Mouse (Mus musculus): ENCODE measurements around the gene Mpzl1. TPM values are rescaled to one million over a fixed set of nuclear protein-coding genes. Genes with fewer than 3 reads are reported as not detected.

Gene Mpzl1
- polyA plus RNA-seq, 1 experiment from 2014 or later = 71.4 TPM

DNA sequence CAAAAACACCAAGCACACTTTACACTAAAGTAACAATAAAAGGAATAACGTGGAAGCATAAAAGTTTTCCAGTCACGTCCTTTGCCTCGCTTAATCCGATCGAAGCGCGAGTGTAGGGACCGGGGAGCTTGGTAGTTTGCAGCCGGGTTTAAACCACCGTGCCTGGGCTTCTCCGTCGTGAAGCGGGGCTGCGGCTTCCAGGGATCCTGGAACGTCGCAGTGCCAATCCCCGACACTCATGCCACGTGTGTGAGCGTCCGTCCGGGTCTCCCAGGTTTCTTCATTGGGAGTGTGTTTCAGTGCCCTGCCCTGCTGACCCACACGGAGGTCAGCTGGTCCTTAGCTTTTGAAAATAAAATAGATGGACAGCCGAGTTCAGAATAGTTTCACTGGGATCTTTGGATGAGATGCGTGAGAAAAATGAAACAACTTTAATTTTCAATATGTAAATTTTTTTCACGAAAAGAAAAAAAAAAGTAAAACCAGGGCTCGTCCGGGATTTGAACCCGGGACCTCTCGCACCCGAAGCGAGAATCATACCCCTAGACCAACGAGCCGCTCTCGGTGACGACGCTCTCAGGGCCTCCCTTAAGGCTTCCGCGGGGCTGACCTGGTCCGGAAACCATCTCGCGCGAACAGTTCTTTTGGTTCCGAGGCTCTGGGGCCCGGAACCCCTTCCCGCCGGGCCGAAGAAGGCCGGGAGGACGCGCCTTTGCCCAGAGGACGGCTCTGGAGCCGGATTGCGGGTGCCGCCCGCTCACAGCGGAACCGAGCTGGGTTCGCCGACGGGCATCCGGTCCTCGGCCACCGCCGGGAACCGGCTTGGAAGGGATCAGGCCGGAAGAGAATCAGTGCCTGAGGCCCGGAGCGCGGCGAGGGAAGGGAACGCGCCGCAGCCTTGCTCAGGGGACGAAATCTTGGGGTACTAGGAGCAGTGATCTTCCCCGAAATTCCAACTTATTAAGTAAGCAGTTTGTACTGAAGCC lies 7.7 kb upstream of the Mpzl1 start:
- Histone ChIP-seq H3K36me3 (ENCODE audit: control insufficient read depth, insufficient read depth, low read length) (no peaks in the 10 kb centered on the region), H3K27me3 (ENCODE audit: control insufficient read depth, insufficient read depth, low read length) (no peaks in the 10 kb centered on the region), H3K4me3 (ENCODE audit: low read depth, low read length) (peak overlapping the region; percentile 61), H3K27ac (replicated peaks) (peak overlapping the region; percentile 96), H3K4me1 (replicated peaks; ENCODE audit: control insufficient read depth, insufficient read depth) (no peaks in the 10 kb centered on the region), H3K9me3 (ENCODE audit: control insufficient read depth, low read length) (no peaks in the 10 kb centered on the region), H3K4me2 (replicated peaks; ENCODE audit: low read depth) (peak overlapping the region; percentile 80), H3K9ac (ENCODE audit: low read length) (peak overlapping the region; percentile 83)
- DNase-seq (ENCODE audit: low spot score) = peak; percentile 89
- TF ChIP-seq CTCF (IDR thresholded peaks at IDR 0.05; ENCODE audit: low read depth) (no peak), EP300 (optimal IDR thresholded peaks at IDR 0.05) (no peak)
- WGBS = under 1% methylated on average over 75 of the region's 75 CpGs
- peak; percentile 86 for ATAC-seq (ENCODE audit: low FRiP score, low TSS enrichment)

- no peaks in the 10 kb centered on the region for H3K27me3 ChIP-seq (ENCODE audit: control insufficient read depth, insufficient read depth, low read length)
- peak overlapping the region; percentile 55 for H3K4me2 ChIP-seq (replicated peaks; ENCODE audit: low read depth)
- no peaks in the 10 kb centered on the region for H3K36me3 ChIP-seq (ENCODE audit: control insufficient read depth, insufficient read depth, low read length)
- ATAC-seq (ENCODE audit: low FRiP score, low TSS enrichment) (peak; percentile 72), DNase-seq (ENCODE audit: low spot score) (peak; percentile 76)
- 7% methylated on average over 16 of the region's 16 CpGs for WGBS
- peak overlapping the region; percentile 61 for H3K4me3 ChIP-seq (ENCODE audit: low read depth, low read length)
- no peaks in the 10 kb centered on the region for H3K4me1 ChIP-seq (replicated peaks; ENCODE audit: control insufficient read depth, insufficient read depth)
- no peak overlapping the region for H3K27ac ChIP-seq (replicated peaks)
- TF ChIP-seq CTCF (IDR thresholded peaks at IDR 0.05; ENCODE audit: low read depth) (peak; percentile 79), EP300 (optimal IDR thresholded peaks at IDR 0.05) (no peak)
- H3K9ac ChIP-seq (ENCODE audit: low read length) = no peak overlapping the region; the same call in 1 of the 2 replicates
- H3K9me3 ChIP-seq (ENCODE audit: control insufficient read depth, low read length) = no peaks in the 10 kb centered on the region
Observed at GRCm38 (mm10) chr1:165641271-165641771, 7.0 kb upstream of the Mpzl1 start.

- Histone ChIP-seq H3K9me3 (ENCODE audit: control insufficient read depth, low read length) (no peaks in the 10 kb centered on the region), H3K4me1 (replicated peaks; ENCODE audit: control insufficient read depth, insufficient read depth) (peaks cover 2% of the 10 kb centered on the region; the same call in 1 of the 2 replicates), H3K4me3 (ENCODE audit: low read depth, low read length) (no peak overlapping the region), H3K9ac (ENCODE audit: low read length) (no peak overlapping the region), H3K36me3 (ENCODE audit: control insufficient read depth, insufficient read depth, low read length) (no peaks in the 10 kb centered on the region), H3K27ac (replicated peaks) (no peak overlapping the region), H3K27me3 (ENCODE audit: control insufficient read depth, insufficient read depth, low read length) (no peaks in the 10 kb centered on the region), H3K4me2 (replicated peaks; ENCODE audit: low read depth) (no peak overlapping the region)
- WGBS = 82% methylated on average over 8 of the region's 8 CpGs
- no peak for TF ChIP-seq EP300 (optimal IDR thresholded peaks at IDR 0.05)
- TF ChIP-seq CTCF (IDR thresholded peaks at IDR 0.05; ENCODE audit: low read depth) = no peak
- DNase-seq (ENCODE audit: low spot score) (no peak), ATAC-seq (ENCODE audit: low FRiP score, low TSS enrichment) (no peak)
Observed at GRCm38 (mm10) chr1:165636289-165636688, 2.0 kb upstream of the Mpzl1 start.

GRCm38 (mm10) chr1:165635055-165635897 lies 938 bp upstream of the Mpzl1 start:
- peak overlapping the region; percentile 98 for H3K27ac ChIP-seq (replicated peaks)
- H3K9me3 ChIP-seq (ENCODE audit: control insufficient read depth, low read length) = no peaks in the 10 kb centered on the region
- DNase-seq (ENCODE audit: low spot score) (no peak), ATAC-seq (ENCODE audit: low FRiP score, low TSS enrichment) (no peak)
- no peaks in the 10 kb centered on the region for H3K36me3 ChIP-seq (ENCODE audit: control insufficient read depth, insufficient read depth, low read length)
- peak overlapping the region; percentile 75 for H3K4me2 ChIP-seq (replicated peaks; ENCODE audit: low read depth)
- H3K4me1 ChIP-seq (replicated peaks; ENCODE audit: control insufficient read depth, insufficient read depth) = peaks cover 5% of the 10 kb centered on the region; the same call in 1 of the 2 replicates
- H3K4me3 ChIP-seq (ENCODE audit: low read depth, low read length) = peak overlapping the region; percentile 85
- no peaks in the 10 kb centered on the region for H3K27me3 ChIP-seq (ENCODE audit: control insufficient read depth, insufficient read depth, low read length)
- WGBS = 22% methylated on average over 17 of the region's 17 CpGs
- TF ChIP-seq CTCF (IDR thresholded peaks at IDR 0.05; ENCODE audit: low read depth) (no peak), EP300 (optimal IDR thresholded peaks at IDR 0.05) (no peak)
- H3K9ac ChIP-seq (ENCODE audit: low read length) = peak overlapping the region; percentile 95

DNA sequence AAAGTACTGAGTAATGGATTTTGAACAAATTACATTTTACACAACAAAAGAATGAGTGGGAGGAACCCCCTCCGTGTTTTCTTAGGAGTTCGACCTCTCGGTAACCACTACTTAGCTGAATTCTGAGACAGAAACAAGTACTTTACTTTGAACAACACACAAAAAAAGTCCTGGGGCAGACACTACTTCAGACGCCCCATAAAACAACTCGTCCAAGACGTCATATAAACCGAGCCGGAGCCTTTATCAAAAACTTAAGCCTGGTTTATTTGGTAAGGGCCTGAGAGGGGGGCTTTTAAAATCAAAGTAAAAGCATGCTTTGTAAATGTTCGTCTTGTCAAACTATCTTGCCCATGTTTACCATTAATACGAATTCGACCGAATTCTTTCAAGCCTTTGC lies 993 bp downstream of the Mpzl1 start:
- no peak for ATAC-seq (ENCODE audit: low FRiP score, low TSS enrichment)
- H3K9me3 ChIP-seq (ENCODE audit: control insufficient read depth, low read length) = no peaks in the 10 kb centered on the region
- H3K4me1 ChIP-seq (replicated peaks; ENCODE audit: control insufficient read depth, insufficient read depth) = peaks cover 6% of the 10 kb centered on the region
- TF ChIP-seq CTCF (IDR thresholded peaks at IDR 0.05; ENCODE audit: low read depth) (no peak), EP300 (optimal IDR thresholded peaks at IDR 0.05) (no peak)
- DNase-seq (ENCODE audit: low spot score) = no peak
- H3K27me3 ChIP-seq (ENCODE audit: control insufficient read depth, insufficient read depth, low read length) = no peaks in the 10 kb centered on the region
- peak overlapping the region; percentile 75 for H3K4me2 ChIP-seq (replicated peaks; ENCODE audit: low read depth)
- H3K27ac ChIP-seq (replicated peaks) = no peak overlapping the region
- WGBS = 6% methylated on average over 12 of the region's 12 CpGs
- H3K9ac ChIP-seq (ENCODE audit: low read length) = peak overlapping the region; percentile 95
- H3K36me3 ChIP-seq (ENCODE audit: control insufficient read depth, insufficient read depth, low read length) = no peaks in the 10 kb centered on the region
- peak overlapping the region; percentile 85 for H3K4me3 ChIP-seq (ENCODE audit: low read depth, low read length)

All from stomach, postnatal 0 days (tissue).